Mouse (Mus musculus) right cerebral cortex, adult 18-20 months (tissue): Measurements from ENCODE around the gene Sh3bp5.

Source experiments
- DNase-seq: peaks from one replicate; pipeline ENCODE4 v3.0.0; 2022; ENCODE audit warnings: mixed read lengths

Sh3bp5 gene

GRCm38 (mm10) chr14:31433126-31433525 is 2.8 kb downstream of the Sh3bp5 start:
- DNase-seq, result no peak

- DNase-seq, result no peak
Observed at GRCm38 (mm10) chr14:31432424-31432823, 3.5 kb downstream of the Sh3bp5 start.

GRCm38 (mm10) chr14:31431789-31432330 is 4.0 kb downstream of the Sh3bp5 start:
- no peak for DNase-seq

- peak; percentile 33 for DNase-seq
Observed at GRCm38 (mm10) chr14:31429004-31429395, 6.9 kb downstream of the Sh3bp5 start.

GRCm38 (mm10) chr14:31428211-31429003 is 7.5 kb downstream of the Sh3bp5 start:
- DNase-seq, result peak; percentile 83

- peak; percentile 77 for DNase-seq
Observed at GRCm38 (mm10) chr14:31422961-31423791, 12.7 kb downstream of the Sh3bp5 start.

GRCm38 (mm10) chr14:31422395-31422794 is 13.5 kb downstream of the Sh3bp5 start:
- no peak for DNase-seq

GRCm38 (mm10) chr14:31421509-31422295 is 14.2 kb downstream of the Sh3bp5 start:
- DNase-seq, result no peak

GRCm38 (mm10) chr14:31420985-31421384 is 14.9 kb downstream of the Sh3bp5 start:
- DNase-seq, result no peak

- DNase-seq, result no peak
Observed at GRCm38 (mm10) chr14:31420562-31420961, 15.3 kb downstream of the Sh3bp5 start.

- no peak for DNase-seq
Observed at GRCm38 (mm10) chr14:31420135-31420534, 15.7 kb downstream of the Sh3bp5 start.

- no peak for DNase-seq
Observed at GRCm38 (mm10) chr14:31419279-31419678, 16.6 kb downstream of the Sh3bp5 start.

- DNase-seq, result peak; percentile 55
Observed at GRCm38 (mm10) chr14:31416835-31417549, 18.9 kb downstream of the Sh3bp5 start.

- DNase-seq, result no peak
Observed at GRCm38 (mm10) chr14:31416411-31416810, 19.5 kb downstream of the Sh3bp5 start.

- no peak for DNase-seq
Observed at GRCm38 (mm10) chr14:31414967-31415376, 20.9 kb downstream of the Sh3bp5 start.

GRCm38 (mm10) chr14:31414235-31414966 is 21.5 kb downstream of the Sh3bp5 start:
- DNase-seq, result no peak

- DNase-seq, result no peak
Observed at GRCm38 (mm10) chr14:31413475-31414086, 22.3 kb downstream of the Sh3bp5 start.

GRCm38 (mm10) chr14:31412651-31413056 is 23.2 kb downstream of the Sh3bp5 start:
- DNase-seq, result no peak

- peak; percentile 92 for DNase-seq
Observed at GRCm38 (mm10) chr14:31410737-31411136, 25.1 kb downstream of the Sh3bp5 start.

- no peak for DNase-seq
Observed at GRCm38 (mm10) chr14:31410123-31410724, 25.7 kb downstream of the Sh3bp5 start.
